Mouse (Mus musculus): ENCODE data around the gene Ifitm10. TPM values are rescaled to one million over a fixed set of nuclear protein-coding genes. Genes with fewer than 3 reads are reported as not detected.
"Not testable (repeated sequence)": the region's sequence is repeated elsewhere in the genome, so short reads cannot be mapped to it uniquely, and the experiment has no call there.

Ifitm10 gene
- total RNA-seq, 1 experiment: 0.71 TPM

- H3K9me3 ChIP-seq (ENCODE audit: control insufficient read depth, insufficient read depth, low read depth, low read length): no peaks in the 10 kb centered on the region
- H3K4me1 ChIP-seq (ENCODE audit: control insufficient read depth in 2 of 2, insufficient read depth in 2 of 2, low read length in 2 of 2, poor library complexity in 1 of 2): peaks cover 0 to 3% of the 10 kb centered on the region in 2 experiments; a peak in 1 of 4 replicates
- no peaks in the 10 kb centered on the region for H3K36me3 ChIP-seq (ENCODE audit: control insufficient read depth, insufficient read depth, low read length, poor library complexity, severe bottlenecking)
- H3K9ac ChIP-seq (ENCODE audit: insufficient read depth, low read depth, low read length, poor library complexity, severe bottlenecking): no peak overlapping the region
- no peak for TF ChIP-seq ZC3H11A (IDR thresholded peaks at IDR 0.05; ENCODE audit: borderline replicate concordance, low read depth, low read length)
- no peak for TF ChIP-seq HCFC1 (IDR thresholded peaks at IDR 0.05; ENCODE audit: borderline replicate concordance, insufficient read depth, low read length)
- TF ChIP-seq MAFK (IDR thresholded peaks at IDR 0.05; ENCODE audit: insufficient read depth, low read depth, low read length): no peak
- no peak for TF ChIP-seq CHD2 (IDR thresholded peaks at IDR 0.05; ENCODE audit: low read depth, low read length)
- TF ChIP-seq ZNF384 (IDR thresholded peaks at IDR 0.05; ENCODE audit: low read depth, low read length): no peak
- in situ Hi-C loops (cut with MboI; ENCODE audit: low sequenced_read_pairs in 2 of 2, unreplicated experiment in 2 of 2): no loop called here
- no peak for DNase-seq (ENCODE audit: low read depth, low spot score)
- no peak overlapping the region for H3K4me3 ChIP-seq (ENCODE audit: insufficient read depth in 1 of 2, low read depth in 1 of 2, low read length in 2 of 2, poor library complexity in 1 of 2, severe bottlenecking in 1 of 2)
- H3K27ac ChIP-seq (ENCODE audit: insufficient read depth, low read depth, low read length, poor library complexity, severe bottlenecking): no peak overlapping the region
Measured at GRCm38 (mm10) chr7:142285130-142285835, 88.3 kb downstream of the Ifitm10 start.

DNA sequence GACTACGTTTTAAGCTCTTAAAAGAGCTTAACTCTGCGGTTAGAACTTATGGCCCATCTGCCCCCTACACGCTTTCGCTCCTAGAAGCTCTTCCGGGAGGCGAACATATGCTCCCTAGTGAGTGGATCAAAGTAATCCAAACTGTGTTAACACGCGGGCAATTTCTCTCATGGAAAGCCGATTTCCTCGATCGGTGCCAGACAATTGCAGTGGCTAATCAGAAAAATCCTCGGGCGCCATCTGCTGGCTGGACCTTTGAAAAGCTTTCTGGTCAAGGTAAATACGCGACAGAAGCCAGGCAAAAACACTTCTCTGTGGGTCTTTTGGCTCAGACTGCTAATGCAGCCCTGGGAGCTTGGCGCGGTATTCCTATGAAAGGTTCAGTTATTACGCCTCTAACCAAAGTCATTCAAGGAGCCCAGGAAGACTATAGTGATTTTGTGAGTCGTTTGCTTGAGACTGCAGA lies 88.9 kb downstream of the Ifitm10 start:
- no peaks in the 10 kb centered on the region for H3K9me3 ChIP-seq (ENCODE audit: control insufficient read depth, insufficient read depth, low read depth, low read length)
- H3K27ac ChIP-seq (ENCODE audit: insufficient read depth, low read depth, low read length, poor library complexity, severe bottlenecking): no peak overlapping the region
- peak; percentile 95 for DNase-seq (ENCODE audit: low read depth, low spot score)
- in situ Hi-C loops (cut with MboI; ENCODE audit: low sequenced_read_pairs in 2 of 2, unreplicated experiment in 2 of 2): no loop called here
- H3K9ac ChIP-seq (ENCODE audit: insufficient read depth, low read depth, low read length, poor library complexity, severe bottlenecking): peak overlapping the region; percentile 70
- peak overlapping the region; percentile 63 to 69 for H3K4me3 ChIP-seq (ENCODE audit: insufficient read depth in 1 of 2, low read depth in 1 of 2, low read length in 2 of 2, poor library complexity in 1 of 2, severe bottlenecking in 1 of 2)
- TF ChIP-seq ZC3H11A (IDR thresholded peaks at IDR 0.05; ENCODE audit: borderline replicate concordance, low read depth, low read length) (no peak), ZNF384 (IDR thresholded peaks at IDR 0.05; ENCODE audit: low read depth, low read length) (no peak), HCFC1 (IDR thresholded peaks at IDR 0.05; ENCODE audit: borderline replicate concordance, insufficient read depth, low read length) (peak; percentile 61)
- no peaks in the 10 kb centered on the region for H3K36me3 ChIP-seq (ENCODE audit: control insufficient read depth, insufficient read depth, low read length, poor library complexity, severe bottlenecking)
- H3K4me1 ChIP-seq (ENCODE audit: control insufficient read depth in 2 of 2, insufficient read depth in 2 of 2, low read length in 2 of 2, poor library complexity in 1 of 2): peaks cover 0 to 3% of the 10 kb centered on the region in 2 experiments; a peak in 1 of 4 replicates

- peak; percentile 74 for DNase-seq (ENCODE audit: low read depth, low spot score)
- Histone ChIP-seq H3K27ac (ENCODE audit: insufficient read depth, low read depth, low read length, poor library complexity, severe bottlenecking) (no peak overlapping the region), H3K4me3 (ENCODE audit: insufficient read depth in 1 of 2, low read depth in 1 of 2, low read length in 2 of 2, poor library complexity in 1 of 2, severe bottlenecking in 1 of 2) (peak overlapping the region; percentile 63 to 69), H3K4me1 (ENCODE audit: control insufficient read depth in 2 of 2, insufficient read depth in 2 of 2, low read length in 2 of 2, poor library complexity in 1 of 2) (peaks cover 0 to 3% of the 10 kb centered on the region in 2 experiments; a peak in 1 of 4 replicates), H3K9ac (ENCODE audit: insufficient read depth, low read depth, low read length, poor library complexity, severe bottlenecking) (peak overlapping the region; percentile 70), H3K36me3 (ENCODE audit: control insufficient read depth, insufficient read depth, low read length, poor library complexity, severe bottlenecking) (no peaks in the 10 kb centered on the region), H3K9me3 (ENCODE audit: control insufficient read depth, insufficient read depth, low read depth, low read length) (no peaks in the 10 kb centered on the region)
- in situ Hi-C loops (cut with MboI; ENCODE audit: low sequenced_read_pairs in 2 of 2, unreplicated experiment in 2 of 2): no loop called here
- TF ChIP-seq MAFK (IDR thresholded peaks at IDR 0.05; ENCODE audit: insufficient read depth, low read depth, low read length) (no peak), ZC3H11A (IDR thresholded peaks at IDR 0.05; ENCODE audit: borderline replicate concordance, low read depth, low read length) (peak; percentile 43; the same call in 1 of the 2 replicates)
Measured at GRCm38 (mm10) chr7:142284023-142284591, 89.4 kb downstream of the Ifitm10 start.

- not testable (repeated sequence) for H3K4me3 ChIP-seq (ENCODE audit: insufficient read depth in 1 of 2, low read depth in 1 of 2, low read length in 2 of 2, poor library complexity in 1 of 2, severe bottlenecking in 1 of 2); DNase-seq (ENCODE audit: low read depth, low spot score)
Measured at GRCm38 (mm10) chr7:142282847-142283246, 90.7 kb downstream of the Ifitm10 start.

DNA sequence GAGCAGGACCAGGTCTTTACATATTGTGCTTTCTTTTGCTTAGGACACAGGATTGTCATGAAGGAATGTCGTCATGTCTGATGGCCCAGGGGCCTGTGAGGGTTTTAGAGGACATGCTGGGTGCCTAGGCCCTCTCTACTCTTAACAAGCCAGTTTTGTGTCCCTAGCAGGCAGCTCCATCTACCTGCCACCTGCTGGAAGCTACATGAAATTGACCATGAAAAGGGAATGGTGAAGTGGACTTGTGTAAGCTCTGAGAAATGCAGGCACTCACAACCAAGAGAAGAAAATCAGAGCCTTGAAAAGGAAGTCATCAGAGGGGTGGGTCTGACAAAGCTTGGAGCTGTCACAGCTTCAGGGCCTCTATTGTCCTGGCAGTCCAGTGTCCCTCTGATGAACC lies 94.3 kb downstream of the Ifitm10 start:
- H3K9me3 ChIP-seq (ENCODE audit: control insufficient read depth, insufficient read depth, low read depth, low read length); H3K4me1 ChIP-seq (ENCODE audit: control insufficient read depth in 2 of 2, insufficient read depth in 2 of 2, low read length in 2 of 2, poor library complexity in 1 of 2); in situ Hi-C loops (cut with MboI; ENCODE audit: low sequenced_read_pairs in 2 of 2, unreplicated experiment in 2 of 2); H3K36me3 ChIP-seq (ENCODE audit: control insufficient read depth, insufficient read depth, low read length, poor library complexity, severe bottlenecking); H3K27ac ChIP-seq (ENCODE audit: insufficient read depth, low read depth, low read length, poor library complexity, severe bottlenecking); H3K9ac ChIP-seq (ENCODE audit: insufficient read depth, low read depth, low read length, poor library complexity, severe bottlenecking); DNase-seq (ENCODE audit: low read depth, low spot score); H3K4me3 ChIP-seq (ENCODE audit: insufficient read depth in 1 of 2, low read depth in 1 of 2, low read length in 2 of 2, poor library complexity in 1 of 2, severe bottlenecking in 1 of 2): not testable (repeated sequence)

More at GRCm38 (mm10) chr7:142282847-142283246, 90.7 kb downstream of the Ifitm10 start:
- H3K4me1 ChIP-seq (ENCODE audit: control insufficient read depth in 2 of 2, insufficient read depth in 2 of 2, low read length in 2 of 2, poor library complexity in 1 of 2); H3K27ac ChIP-seq (ENCODE audit: insufficient read depth, low read depth, low read length, poor library complexity, severe bottlenecking); H3K9ac ChIP-seq (ENCODE audit: insufficient read depth, low read depth, low read length, poor library complexity, severe bottlenecking); H3K36me3 ChIP-seq (ENCODE audit: control insufficient read depth, insufficient read depth, low read length, poor library complexity, severe bottlenecking); in situ Hi-C loops (cut with MboI; ENCODE audit: low sequenced_read_pairs in 2 of 2, unreplicated experiment in 2 of 2); H3K9me3 ChIP-seq (ENCODE audit: control insufficient read depth, insufficient read depth, low read depth, low read length): not testable (repeated sequence)

GRCm38 (mm10) chr7:142278183-142278582 lies 95.4 kb downstream of the Ifitm10 start:
- H3K9me3 ChIP-seq (ENCODE audit: control insufficient read depth, insufficient read depth, low read depth, low read length); H3K27ac ChIP-seq (ENCODE audit: insufficient read depth, low read depth, low read length, poor library complexity, severe bottlenecking); H3K9ac ChIP-seq (ENCODE audit: insufficient read depth, low read depth, low read length, poor library complexity, severe bottlenecking); H3K4me1 ChIP-seq (ENCODE audit: control insufficient read depth in 2 of 2, insufficient read depth in 2 of 2, low read length in 2 of 2, poor library complexity in 1 of 2); in situ Hi-C loops (cut with MboI; ENCODE audit: low sequenced_read_pairs in 2 of 2, unreplicated experiment in 2 of 2); H3K36me3 ChIP-seq (ENCODE audit: control insufficient read depth, insufficient read depth, low read length, poor library complexity, severe bottlenecking); H3K4me3 ChIP-seq (ENCODE audit: insufficient read depth in 1 of 2, low read depth in 1 of 2, low read length in 2 of 2, poor library complexity in 1 of 2, severe bottlenecking in 1 of 2): not testable (repeated sequence)
- DNase-seq (ENCODE audit: low read depth, low spot score): peak; percentile 24
